Mouse (Mus musculus) 3T3-L1 (cell line): ENCODE results near the gene Lrrc66.
A peak's percentile ranks its signal among the peaks of the same experiment; 100 is the strongest.

Experiments
- DNase-seq: peaks from one replicate; pipeline ENCODE4 v3.0.0-alpha.2; 2015; ENCODE audit warnings: low read depth, low spot score

Gene Lrrc66

DNA sequence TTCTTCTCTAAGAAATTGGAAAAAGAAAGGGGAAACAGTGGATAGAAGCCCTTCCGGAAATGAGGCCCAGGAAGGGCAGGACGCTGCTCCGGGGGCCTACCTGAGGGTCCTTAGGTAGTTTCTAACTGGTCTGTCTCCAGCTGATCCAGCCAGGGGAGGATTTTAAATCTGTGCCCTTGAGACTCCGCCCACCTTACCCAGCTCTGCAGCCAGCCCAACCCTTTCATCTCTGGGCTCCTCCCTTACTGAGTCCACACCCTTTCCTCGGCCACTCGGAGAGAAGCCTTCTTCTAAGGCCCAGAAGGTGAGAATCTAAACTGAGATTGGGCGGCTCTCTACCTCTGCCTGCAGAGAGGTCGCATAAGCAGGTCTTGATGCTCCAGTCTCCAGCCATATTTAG is at the start of gene Lrrc66:
Lrrc66 (minus strand) TSS at position 236 of the 400 bp plus-strand sequence.
- DNase-seq = no peak

DNA sequence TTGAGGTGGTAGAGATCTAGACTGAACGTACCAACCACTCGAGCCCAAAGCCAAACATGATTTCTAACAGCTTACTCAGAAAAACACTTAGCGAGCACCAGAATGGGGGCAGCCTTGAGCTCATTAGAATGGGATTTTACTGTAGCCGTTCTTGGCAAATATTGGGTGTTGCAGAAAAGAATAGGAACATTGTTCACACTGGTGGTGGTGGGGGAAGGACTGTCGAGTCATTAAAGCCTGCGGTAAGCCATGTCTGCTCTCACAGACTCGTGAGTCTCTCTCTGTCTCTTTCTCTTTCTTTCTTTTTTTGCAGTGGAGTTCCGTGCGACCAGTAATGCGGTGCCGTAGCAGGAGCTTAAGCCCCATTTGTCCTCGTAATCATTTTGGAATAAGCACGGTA is 44.3 kb upstream of the Lrrc66 start:
- DNase-seq = no peak

DNA sequence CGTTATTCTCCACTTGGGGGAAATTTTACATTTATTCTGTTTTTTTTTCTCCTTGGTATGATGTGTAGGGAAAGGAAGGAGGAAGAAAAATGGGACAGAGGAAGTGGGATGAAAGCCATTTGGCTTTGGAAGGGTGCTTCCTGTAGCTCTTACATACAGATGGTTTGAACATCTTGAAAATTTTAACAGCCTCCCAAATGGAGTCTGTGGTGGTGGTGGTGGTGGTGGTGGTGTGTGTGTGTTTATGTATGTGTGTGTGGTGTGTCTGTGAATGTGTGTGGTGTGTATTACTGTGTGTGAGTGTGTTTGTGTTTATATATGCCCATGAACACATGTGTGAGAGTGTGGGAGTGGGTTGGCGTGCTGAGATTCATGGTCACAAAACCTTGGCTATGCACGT is 43.3 kb upstream of the Lrrc66 start:
- DNase-seq = no peak

DNA sequence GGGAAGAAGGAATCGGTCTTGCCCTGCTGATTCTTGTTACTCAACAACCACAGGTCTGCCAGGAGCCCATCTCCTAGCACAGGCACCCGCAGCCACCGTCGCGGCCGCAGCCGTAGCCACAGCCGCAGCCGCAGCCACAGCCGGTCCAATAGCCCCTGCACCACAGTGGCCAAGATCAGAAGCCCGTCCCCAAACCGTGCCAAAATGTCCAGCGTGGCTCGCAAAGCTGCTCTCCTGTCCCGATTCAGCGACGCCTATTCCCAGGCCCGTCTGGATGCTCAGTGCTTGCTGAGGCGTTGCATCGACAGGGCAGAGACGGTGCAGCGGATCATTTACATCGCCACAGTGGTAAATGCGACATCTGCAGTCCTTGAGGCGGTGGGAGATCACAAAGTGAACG is 37.1 kb upstream of the Lrrc66 start:
- DNase-seq = no peak

DNA sequence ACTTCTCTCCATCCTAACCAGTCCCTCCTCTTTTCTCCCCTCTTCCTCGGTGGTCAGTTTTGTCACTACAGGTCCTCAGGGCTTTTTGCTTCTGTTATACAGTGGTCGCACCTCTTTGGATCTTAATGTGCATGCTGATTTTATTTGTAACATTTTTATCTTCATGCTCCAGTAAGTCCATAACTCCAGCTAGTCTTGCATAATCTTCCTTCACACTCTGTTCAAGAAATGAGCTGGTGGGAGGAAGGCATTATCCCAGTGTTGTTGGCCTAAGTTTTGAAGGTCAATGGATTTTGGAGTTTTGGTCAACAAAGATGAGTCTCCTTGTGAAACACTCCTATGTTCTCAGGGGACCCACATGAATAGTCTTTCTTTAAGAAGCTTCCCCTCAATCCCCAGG is 35.6 kb upstream of the Lrrc66 start:
- no peak for DNase-seq

DNA sequence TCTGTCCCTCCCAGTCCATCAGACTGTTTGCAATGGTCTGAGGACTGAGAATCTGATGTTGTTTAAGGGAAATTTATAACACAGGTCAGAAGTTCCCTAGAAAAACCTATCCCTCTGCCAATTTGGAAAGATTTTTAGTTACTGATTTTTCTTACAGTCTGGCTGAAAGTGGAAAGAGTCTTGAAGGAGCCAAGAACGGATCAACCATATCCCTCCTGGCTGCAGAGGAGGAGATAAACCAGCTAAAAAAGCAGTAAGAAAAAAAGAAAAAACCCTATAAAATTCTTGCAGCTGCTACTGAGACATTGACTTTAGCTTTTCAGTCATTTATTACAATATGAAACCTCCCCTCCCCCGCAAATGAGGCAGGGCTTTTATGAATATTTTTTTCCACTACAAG is 34.4 kb upstream of the Lrrc66 start:
- no peak for DNase-seq

DNA sequence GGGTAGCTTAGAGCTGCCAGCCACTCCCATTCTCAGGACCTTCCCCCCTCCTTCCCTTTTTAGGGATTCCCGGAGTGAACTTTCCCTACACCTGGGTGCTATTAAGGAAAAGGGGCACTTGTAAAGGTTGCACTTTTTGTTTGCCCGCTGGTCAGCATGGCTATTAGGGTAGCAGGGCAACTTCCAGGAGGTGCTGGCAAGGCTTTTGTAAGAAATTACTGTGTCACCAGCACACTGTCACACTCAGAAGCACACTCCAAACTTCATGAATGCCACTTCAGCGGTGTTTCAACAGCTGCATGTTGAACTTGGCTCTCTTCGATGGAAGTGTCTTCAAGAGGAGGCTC is 19.5 kb upstream of the Lrrc66 start:
- DNase-seq = no peak

DNA sequence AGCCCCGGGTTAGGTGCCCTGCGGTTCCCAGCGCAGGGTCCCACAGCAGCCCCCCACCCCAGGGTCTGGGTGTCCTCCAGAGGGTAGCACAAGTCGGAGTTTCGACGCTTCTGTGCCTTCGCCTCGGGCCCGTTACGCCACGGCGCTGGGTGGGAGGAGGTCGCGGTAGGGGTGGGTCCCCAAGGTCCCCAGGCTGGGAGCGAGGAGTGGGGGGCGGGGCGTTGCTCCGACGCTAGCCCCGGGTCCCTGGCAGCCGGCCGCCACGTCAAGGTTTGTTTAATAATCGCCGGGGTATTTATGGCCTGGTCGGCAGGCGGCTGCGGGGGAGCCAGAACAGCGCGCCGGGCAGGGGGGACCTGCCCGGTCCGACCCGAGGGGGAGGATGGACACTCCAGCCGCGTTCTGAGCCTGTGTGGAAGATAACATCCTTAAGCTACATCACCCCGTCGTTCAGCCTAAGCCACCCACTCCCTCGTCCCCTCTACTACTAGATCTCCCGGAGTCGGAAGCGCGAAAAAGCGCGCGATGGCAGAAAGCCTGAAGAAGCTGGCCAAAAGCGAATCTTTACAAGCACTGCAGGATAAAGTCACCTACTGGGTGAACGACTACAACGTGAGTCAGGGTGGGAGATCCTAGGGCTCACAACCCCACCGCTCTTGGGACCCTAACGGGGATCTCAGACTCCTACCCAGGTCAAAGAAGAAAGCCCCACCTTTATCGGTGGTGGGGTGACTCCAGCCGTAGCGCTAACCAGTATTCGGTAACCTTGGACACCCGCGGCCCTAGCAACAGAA is 18.9 kb upstream of the Lrrc66 start, which contains the start of gene Spata18:
Spata18 (plus strand) TSS at position 319 of the 794 bp plus-strand sequence.
- DNase-seq = no peak

DNA sequence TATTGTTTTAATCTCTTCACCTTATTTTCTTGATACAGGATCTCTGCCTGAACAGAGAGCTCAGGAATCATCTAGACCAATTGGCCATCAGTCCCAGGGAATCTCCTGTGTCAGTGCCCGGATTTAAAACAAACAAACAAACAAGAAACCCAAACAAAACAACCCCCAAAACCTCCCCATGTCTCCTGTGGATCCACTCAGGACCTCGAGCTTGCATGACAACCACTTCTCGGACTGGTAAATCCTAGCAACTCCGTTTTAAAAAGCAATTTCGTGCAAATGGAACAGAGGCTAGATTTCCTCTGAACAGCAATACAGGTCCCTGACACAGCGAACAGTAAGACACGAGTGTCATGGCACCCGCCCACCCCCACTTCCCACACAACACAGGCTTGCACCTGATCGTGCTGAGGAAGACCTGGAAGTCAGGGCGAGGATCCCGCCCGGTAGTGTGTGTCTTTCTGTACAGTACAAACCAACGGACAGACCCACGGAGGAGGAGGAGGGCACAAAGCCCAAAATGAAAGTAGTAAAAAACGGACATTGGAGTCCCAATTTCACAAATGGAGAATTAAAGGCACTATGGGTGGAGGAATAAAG is 18.1 kb upstream of the Lrrc66 start:
- DNase-seq = no peak

DNA sequence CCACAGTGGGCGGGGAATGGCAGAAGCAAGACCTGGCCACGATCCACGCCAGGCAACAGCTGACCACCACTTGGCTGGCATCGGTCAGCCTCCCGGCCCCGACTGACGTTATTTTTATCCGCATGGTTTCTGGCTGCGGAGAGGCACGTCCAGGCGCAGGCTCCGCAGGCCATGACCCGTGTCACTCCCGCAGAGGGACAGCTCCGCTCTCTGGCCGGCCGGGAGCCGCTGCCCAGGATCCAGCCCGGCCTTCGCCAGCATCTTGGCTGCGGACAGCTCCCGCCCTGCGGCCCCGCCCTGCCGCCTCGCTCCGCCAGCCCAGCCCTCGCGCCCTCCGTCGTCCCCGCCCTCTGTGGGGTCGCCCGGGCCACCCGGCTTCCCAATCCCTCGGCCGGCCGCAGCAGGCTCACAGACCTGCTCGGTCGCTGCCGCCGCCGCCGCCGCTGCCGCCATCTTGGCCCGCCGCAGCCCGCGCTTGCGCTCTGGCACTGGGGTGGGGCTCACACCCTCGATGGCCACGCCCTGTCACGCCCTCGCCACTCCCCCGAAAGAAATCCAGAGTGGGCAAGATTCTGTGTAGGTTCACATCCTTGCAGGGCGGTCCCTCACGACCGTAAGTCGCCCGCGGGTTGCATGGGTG is 15.1 kb upstream of the Lrrc66 start, which contains the start of gene Sgcb:
Sgcb (minus strand) TSS at position 530 of the 640 bp plus-strand sequence.
- DNase-seq = peak; percentile 46

DNA sequence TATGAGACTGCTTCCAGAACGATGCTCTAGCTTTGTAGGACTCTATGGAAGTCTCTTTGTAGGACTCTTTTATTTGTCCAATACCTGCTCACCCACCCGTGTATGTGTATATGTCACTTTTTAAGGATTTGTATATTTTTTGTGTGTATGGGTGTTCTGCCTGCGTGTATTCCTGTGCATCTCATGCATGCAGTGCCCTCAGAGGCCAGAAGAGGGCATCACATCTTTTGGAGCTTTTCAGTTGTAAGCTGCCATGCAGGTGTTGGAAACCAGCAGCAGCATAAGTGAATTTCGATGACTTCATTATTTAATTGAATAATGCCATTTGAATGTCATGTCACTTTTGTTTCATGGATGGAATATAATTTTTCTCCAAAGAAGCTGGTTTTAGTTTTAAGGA is 9.8 kb upstream of the Lrrc66 start:
- peak; percentile 51 for DNase-seq

DNA sequence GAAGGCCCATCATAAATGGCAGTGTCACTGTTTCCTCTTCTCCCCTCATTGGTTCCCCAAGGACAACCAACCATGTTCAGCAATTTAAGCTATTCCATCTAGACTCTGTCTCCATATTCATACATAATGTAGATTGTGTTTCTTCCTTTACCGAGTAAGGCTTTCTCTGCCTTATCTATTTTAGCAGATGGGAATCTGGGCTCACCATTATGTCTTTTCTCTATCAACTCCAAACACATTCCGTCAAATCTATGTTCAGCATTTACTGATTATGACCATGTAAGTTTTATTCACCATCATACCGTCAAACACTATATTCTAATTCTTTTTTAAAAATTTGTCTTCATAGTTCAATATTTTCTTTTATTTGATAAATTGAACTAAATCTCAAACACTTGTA is 8.7 kb upstream of the Lrrc66 start:
- no peak for DNase-seq

DNA sequence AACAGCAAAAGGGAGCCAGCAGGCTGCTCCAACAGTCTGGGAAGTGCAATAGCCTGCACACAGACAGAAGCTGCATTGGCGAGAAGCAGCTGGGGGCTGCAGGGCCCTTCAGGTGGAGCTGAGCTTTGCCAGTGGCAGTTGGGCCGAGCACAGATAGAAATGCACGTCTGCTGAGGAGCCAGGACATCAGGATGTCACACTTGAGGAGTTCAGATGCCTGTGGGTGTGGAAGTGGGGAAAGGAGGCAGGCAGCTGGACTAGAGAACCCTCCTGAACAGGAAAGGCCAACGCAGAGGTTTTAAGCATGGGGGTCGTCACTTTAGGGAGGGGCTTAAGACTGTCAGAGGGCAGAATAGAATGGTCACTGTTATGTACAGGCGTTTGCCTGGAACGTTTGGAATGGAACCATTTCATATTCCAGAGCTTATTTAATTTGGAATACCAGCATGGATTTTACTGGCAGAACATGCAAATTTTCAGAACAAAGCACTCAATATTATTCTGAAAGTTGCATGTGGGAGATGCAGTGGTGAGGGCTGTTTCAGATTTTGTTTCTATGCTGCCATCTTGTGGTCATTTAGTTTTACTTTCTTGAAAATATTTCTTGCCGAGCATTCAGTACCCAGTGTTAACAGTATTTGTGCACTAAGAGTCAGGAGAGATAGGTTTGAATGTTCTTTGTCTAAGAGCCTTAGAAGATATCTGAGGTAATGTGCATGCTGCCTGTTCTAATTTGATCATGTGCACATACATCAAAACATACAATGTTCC is 5.2 kb upstream of the Lrrc66 start:
- DNase-seq = peak; percentile 80

DNA sequence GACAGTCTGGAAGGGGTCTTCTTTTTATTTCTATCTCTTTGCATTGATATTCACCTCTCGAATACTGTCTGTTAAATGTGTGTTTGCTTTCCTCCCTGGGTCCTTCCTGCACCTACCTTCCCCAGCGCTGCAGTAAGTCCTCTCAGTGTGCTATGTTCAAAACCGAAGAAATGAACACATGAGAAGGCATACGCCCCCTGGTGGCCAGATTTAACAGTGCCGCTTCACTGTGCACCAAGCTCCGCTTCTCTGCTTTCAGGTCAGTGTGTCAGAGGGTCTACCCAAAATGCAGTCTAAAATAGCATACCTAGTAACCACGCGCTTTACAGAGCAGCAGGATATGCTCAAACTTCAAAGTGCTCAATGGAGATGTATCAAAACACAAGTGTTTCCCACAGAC is 815 bp upstream of the Lrrc66 start:
- DNase-seq = peak; percentile 74

DNA sequence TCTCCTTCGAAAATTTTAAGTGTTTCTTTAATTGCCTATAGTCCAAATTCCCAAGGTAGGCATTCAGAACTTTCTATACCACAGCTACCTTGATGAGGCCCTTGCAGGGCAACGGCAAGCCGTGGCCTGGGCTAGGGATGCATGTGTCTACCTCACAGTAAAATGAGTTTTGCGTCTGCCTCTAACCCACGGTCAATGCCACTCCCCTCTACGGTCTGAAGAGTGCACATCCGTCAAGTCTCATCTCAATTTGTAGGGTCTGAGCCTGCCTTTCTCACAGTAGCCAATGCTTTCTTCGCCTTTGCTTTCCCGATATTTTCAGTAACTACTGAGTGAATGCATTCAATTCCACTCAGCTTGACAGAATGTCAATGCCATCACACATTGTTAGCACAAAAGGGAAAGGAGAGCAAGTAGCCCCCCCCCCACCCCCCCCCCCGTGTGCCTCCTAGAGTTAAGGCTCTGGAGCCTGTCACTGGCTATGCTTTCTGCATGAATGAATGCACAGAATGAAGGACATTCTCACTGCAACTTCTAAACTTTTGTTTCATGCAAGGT is 1.2 kb downstream of the Lrrc66 start:
- DNase-seq = no peak

DNA sequence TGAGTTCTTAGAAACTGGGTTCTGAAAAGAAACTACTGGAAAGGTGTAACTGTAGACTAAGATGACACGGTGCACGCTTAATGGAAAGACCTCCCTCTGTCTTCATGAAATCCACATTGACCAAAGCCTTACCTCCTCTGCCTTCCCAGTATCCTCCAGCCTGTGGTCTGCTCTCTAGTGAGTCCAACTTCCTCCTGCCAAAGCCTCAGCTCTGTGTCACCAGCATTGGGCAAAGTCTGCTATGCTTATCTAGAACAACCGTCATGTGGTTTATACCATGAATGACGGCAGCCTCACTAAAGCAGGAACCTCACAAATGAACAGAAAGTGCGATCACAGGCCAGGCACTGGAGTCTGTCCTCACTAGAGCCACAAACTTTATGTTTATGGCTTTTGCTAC is 2.2 kb downstream of the Lrrc66 start:
- DNase-seq = no peak

DNA sequence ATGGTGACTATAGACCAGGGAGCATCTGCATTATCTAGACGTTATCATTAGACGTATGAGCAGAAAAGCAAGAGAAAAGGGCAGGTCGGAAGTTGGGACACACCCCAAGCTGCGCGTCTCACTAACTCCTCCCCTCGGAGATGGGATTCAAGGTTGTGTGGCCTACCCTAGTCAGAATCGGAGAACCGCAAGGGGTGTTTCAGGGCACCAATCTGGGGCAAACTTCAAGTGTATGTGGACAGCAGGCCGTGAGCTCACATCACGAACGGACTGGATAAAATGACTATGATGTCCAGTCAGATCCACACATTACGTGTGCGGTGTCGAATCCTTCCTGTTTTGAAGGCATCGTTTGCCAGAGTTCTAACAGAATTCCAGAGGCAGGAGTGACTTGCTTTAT is 4.3 kb downstream of the Lrrc66 start:
- no peak for DNase-seq

DNA sequence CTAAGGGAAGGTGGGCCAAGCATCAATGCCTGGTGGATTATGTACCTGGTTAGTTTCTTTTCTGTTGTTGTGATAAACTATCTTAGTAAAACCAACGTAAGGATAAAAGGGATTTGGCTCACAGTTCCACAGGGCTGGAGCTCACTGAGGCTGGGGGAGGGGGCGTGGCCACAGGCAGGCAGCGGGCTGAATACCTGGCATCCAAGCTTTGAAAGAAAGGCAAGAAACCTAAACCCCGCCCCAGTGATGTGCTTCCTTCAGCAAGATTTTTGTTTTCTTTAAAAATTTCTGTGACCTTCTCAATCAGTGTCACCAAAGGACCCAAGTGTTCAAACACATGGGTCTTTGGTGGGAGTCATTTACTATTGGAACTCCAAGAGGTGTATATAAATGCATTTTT is 4.8 kb downstream of the Lrrc66 start:
- no peak for DNase-seq

DNA sequence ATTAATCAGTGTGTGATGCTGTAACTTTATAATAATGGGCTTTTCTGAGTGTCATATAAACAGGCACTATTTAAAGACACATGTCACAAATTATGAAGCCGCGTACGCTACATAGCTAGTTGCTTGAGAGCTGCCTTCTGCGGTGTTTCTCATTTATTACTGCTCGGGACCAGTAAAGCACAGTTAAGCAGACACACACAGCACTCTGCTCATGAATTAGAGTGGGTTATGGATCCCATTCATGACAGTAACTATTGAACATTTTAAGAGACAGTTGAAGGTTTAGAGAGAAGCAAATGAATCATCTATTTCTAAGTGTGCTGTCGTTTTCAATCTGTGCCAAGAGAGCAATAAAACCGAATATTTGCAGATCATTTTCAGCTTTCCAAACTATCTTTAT is 5.5 kb downstream of the Lrrc66 start:
- DNase-seq = no peak

DNA sequence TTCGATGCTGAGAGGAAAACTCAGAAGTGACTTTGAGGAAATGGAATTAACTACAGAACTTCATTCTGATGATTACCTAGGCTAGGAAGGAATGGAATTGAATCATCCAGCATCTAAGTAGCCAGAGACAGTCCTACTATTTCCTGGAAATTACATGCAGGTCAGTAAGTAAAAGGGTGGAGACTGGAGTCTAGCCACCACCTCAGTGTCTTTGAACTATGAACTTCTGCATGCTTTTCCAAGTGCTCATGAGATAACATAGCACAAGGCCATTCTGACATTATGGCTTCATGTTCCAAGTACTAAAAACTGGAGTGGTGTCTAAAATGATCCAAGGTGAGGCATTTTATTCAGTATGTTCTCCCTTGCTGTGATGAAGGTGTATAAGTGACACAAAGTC is 6.8 kb downstream of the Lrrc66 start:
- no peak for DNase-seq

DNA sequence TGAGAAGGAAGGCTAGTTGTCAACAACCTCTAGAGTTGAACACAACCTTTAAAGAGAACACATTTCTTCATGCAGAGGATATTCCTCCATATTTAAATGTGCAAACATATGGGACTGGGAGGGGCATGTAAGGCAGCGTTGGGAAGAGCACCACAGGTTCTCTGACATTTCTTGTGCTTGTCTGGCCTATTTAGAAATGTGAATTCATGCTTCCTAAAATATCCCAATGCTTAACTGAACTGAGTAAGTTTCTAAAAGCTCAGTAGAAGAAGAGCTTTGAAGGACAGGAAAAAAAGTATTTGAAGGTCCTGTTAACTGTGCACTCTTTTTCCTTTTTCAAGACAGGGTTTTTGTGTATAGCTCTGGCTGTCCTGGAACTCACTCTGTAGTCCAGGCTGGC is 13.4 kb downstream of the Lrrc66 start:
- no peak for DNase-seq

DNA sequence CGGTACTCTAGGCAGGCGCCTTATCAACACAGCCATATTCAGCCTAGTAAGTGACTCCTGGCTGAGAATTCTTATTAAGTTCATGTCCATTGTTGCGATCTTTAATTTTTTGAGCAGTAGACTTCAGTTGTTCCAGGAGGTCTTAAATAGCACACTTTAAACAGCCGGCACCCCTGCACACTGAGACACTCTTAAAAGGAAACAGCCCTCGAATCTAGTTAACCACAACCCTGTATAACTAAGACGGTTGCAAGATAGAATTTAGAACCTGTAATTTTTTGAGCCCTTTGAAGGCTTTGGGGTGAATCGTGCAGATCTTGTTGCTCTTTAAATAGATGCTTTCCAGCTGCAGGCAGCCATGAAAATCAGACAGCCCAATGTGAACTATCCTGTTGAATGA is 17.1 kb downstream of the Lrrc66 start:
- DNase-seq = no peak
